Mouse (Mus musculus) hindbrain, embryonic 11.5 days (tissue): ENCODE measurements around the gene Arglu1. TPM values are rescaled to one million over a fixed set of nuclear protein-coding genes. Genes with fewer than 3 reads are reported as not detected.

ENCODE experiments used
- ATAC-seq: fragments of 200-750 bp; cut with Nextera tagmentation; 2 replicates; pipeline ENCODE4 v1.8.0; 2017; ENCODE audit warnings: mild to moderate bottlenecking, moderate TSS enrichment, moderate library complexity; ENCODE audit not compliant: low FRiP score
- DNase-seq: peaks from one replicate; pipeline ENCODE4 v3.0.0-alpha.2; 2015; ENCODE audit warnings: low spot score
- H3K27ac ChIP-seq: fragments of 300-500 bp; sonication (generic); 2 replicates; pipeline ENCODE4 v1.5.1; 2014; ENCODE audit warnings: mild to moderate bottlenecking, low read depth, low read length
- H3K27me3 ChIP-seq: fragments of 300-500 bp; sonication (generic); 2 replicates; pipeline ENCODE4 v1.6.1; 2014; ENCODE audit warnings: mild to moderate bottlenecking, low read length, moderate library complexity, mixed read lengths; ENCODE audit not compliant: control insufficient read depth, insufficient read depth
- H3K36me3 ChIP-seq: fragments of 300-500 bp; sonication (generic); 2 replicates; pipeline ENCODE4 v1.6.1; 2014; ENCODE audit warnings: mild to moderate bottlenecking, low read length, moderate library complexity, mixed read lengths; ENCODE audit not compliant: control insufficient read depth, insufficient read depth
- H3K4me1 ChIP-seq: fragments of 300-500 bp; sonication (generic); replicated peaks from 2 replicates; pipeline ENCODE4 v1.6.1; 2014; ENCODE audit warnings: low read length, mixed read lengths; ENCODE audit not compliant: control insufficient read depth, insufficient read depth
- H3K4me2 ChIP-seq: fragments of 300-500 bp; sonication (generic); replicated peaks from 2 replicates; pipeline ENCODE4 v1.6.1; 2014; ENCODE audit warnings: mild to moderate bottlenecking, low read depth, low read length
- H3K4me3 ChIP-seq: fragments of 300-500 bp; sonication (generic); 2 replicates; pipeline ENCODE4 v1.5.1; 2014; ENCODE audit warnings: low read depth, low read length
- H3K9ac ChIP-seq: fragments of 300-500 bp; sonication (generic); 2 replicates; pipeline ENCODE4 v1.6.1; 2014; ENCODE audit warnings: low read depth, low read length
- H3K9me3 ChIP-seq: fragments of 300-500 bp; sonication (generic); 2 replicates; pipeline ENCODE4 v1.6.1; 2016; ENCODE audit warnings: low read length; ENCODE audit not compliant: control insufficient read depth
- WGBS: fragments of 180-500 bp; shearing (Covaris S2); extraction: QIAGEN DNeasy Blood & Tissue Kit; methylation state at CpG from one replicate; pipeline ENCODE4 v1.1.7; 2014; 5-methylcytosine and 5-hydroxymethylcytosine counted together
- polyA plus RNA-seq: library from polyadenylated mRNA; unstranded; fragments of >200 nt; fragmentation: Nextera tagmentation; extraction: Ambion mirVana; gene quantifications from 2 replicates; pipeline ENCODE4 v1.2.1, GENCODE M21; 2014

Gene Arglu1
- polyA plus RNA-seq, 1 experiment from 2014 or later = 171 TPM

DNA sequence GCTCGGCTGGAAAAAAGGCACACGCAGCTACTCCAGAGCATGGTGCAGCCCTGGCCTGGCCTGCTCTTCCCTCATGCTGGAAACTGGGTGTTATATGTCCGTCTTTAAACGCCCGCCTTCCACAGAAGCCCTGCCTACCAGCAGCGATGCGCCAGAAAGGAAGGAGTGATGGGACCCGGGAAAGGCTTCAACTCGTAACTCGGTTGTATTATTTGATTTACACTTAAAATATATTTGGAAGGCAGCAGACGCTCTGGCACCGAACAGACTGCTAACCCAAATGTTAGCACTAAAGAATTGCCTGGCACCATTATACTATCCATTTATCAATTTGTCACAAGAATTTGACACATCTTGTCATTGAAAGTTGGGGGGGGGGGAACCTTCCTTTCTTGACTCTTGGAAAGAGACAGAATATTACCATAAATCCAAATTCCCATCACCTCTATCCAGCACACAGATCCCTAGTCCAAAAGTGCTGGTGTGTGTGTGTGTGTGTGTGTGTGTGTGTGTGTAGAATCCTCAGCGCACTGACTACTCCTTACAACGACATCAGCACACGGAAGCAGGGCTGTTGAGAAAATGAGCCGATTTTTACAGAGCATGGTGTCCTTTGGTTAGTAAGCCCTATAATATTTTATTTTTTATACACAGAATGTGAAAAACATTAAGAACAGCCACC lies 68.9 kb downstream of the Arglu1 start:
- no peaks in the 10 kb centered on the region for H3K9me3 ChIP-seq
- DNase-seq (no peak), ATAC-seq (no peak)
- 0 out of 2 replicates have a peak, but pooled peaks cover 2% of the 10 kb centered on the region for H3K36me3 ChIP-seq
- H3K4me3 ChIP-seq = no peak overlapping the region
- no peaks in the 10 kb centered on the region; the same call in 1 of the 2 replicates for H3K4me1 ChIP-seq
- no peak overlapping the region for H3K4me2 ChIP-seq
- 90% methylated on average over 16 of the region's 16 CpGs for WGBS
- no peaks in the 10 kb centered on the region for H3K27me3 ChIP-seq
- H3K27ac ChIP-seq = no peak overlapping the region
- H3K9ac ChIP-seq = no peak overlapping the region

DNA sequence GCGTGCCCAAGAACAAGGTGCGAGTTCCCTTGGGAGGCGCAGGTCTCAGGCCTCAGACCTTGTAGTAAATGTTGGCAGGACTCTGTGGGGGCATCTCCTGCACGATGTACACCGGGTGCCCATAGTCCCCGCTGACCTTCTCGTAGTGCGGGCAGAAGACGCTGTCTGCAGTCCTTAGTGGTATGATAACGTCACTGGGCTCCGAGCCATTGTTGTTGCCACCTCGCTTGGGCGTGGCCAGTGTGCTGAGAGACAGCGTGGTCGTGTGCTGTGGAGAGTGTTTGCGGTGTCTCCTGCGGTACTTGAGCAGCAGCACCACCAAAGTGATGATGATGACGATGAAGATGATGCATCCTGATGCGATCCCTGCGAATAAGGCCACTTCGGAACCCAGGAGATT lies 69.8 kb downstream of the Arglu1 start:
- Histone ChIP-seq H3K36me3 (0 out of 2 replicates have a peak, but pooled peaks cover 2% of the 10 kb centered on the region), H3K27me3 (no peaks in the 10 kb centered on the region), H3K4me2 (no peak overlapping the region), H3K27ac (0 out of 2 replicates have a peak overlapping the region, but pooled peaks have one; percentile 43), H3K4me1 (no peaks in the 10 kb centered on the region; the same call in 1 of the 2 replicates), H3K9ac (no peak overlapping the region), H3K4me3 (no peak overlapping the region), H3K9me3 (no peaks in the 10 kb centered on the region)
- DNase-seq (no peak), ATAC-seq (0 out of 2 replicates have a peak, but pooled peaks have one; percentile 14)
- WGBS = 89% methylated on average over 21 of the region's 21 CpGs

DNA sequence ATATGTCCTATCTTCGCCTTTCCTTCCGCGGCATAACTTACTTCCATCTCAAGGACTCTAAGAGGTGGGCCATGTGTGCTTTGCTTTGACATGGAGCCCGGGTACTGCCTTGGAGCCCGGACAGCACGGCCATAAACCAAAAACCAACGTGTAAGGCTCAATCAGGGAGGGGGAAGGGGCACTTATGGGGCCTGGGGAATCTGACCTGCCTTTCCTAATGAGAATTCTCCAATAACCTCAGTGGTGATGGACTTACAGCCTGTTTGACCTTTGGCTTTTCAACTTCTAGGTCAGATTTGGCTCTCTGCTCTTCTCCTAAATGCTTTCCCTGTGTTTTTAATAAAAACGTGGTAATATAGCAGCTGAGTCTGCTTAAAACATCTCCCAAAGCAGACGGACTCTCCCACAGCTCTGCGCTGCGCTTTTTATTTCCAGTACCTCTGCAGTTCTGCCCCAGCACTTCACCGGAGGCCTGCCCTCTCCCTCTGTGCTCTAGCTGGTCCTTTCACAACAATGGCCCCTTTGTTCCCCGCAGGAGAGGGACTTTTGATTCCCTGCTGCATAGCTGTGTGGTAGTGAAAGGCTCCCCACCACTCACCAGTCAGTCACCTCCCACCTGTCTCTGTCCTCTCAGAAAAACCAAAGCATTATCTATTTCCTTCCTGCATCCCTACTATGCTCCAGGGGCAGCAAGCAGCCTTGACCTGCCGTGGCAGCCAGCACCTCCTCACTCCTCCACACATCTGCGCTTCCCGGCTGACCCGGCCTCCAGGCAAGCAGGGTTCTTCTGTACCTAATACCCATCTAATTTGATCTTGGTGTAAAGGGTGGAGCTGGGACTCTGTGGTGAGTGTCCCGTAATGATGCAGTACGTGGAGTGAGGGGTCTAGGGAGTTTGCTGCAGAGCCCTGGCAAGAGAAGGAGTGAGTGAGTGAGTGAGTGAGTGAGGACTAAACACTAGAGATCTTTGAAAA lies 70.8 kb downstream of the Arglu1 start:
- Histone ChIP-seq H3K27ac (peak overlapping the region; percentile 43; the same call in 1 of the 2 replicates), H3K4me3 (no peak overlapping the region), H3K4me2 (no peak overlapping the region), H3K9ac (no peak overlapping the region), H3K9me3 (no peaks in the 10 kb centered on the region), H3K27me3 (no peaks in the 10 kb centered on the region), H3K4me1 (no peaks in the 10 kb centered on the region; the same call in 1 of the 2 replicates), H3K36me3 (0 out of 2 replicates have a peak, but pooled peaks cover 2% of the 10 kb centered on the region)
- DNase-seq (peak; percentile 73), ATAC-seq (peak; percentile 80)
- 25% methylated on average over 19 of the region's 19 CpGs for WGBS

Other genes starting within 250 kb of the Arglu1 start
- gene Efnb2, start 29.3 kb downstream of the Arglu1 start, polyA plus RNA-seq = 36.3 and 43.6 TPM in 2 replicates